13 mouse cellular contexts compared by ENCODE assay signal in genomic region chr4:126822891-126823882, GRCm38 (mm10).
A peak's percentile ranks its signal among the peaks of the same experiment; 100 is the strongest.
DNase-seq lines count a peak whose midpoint lies in the region; ATAC-seq and TF ChIP-seq lines count a peak whose summit lies in the region.
"Had no signal": no experiment of that assay in that cellular context is flagged by ENCODE, and none has a peak within 500 bp of the region (broad histone marks: within the 10 kb centered on the region; RNA-seq: fewer than 3 reads in every experiment).

No protein-coding gene starts in this region.

- no peak overlapping the region for H3K9ac ChIP-seq in heart, embryonic 13.5 days
- H3K9ac ChIP-seq in kidney, postnatal 0 days (ENCODE audit: low read depth, low read length), result no peak overlapping the region
- H3K9ac ChIP-seq: embryonic facial prominence, embryonic 13.5 days; heart, embryonic 15.5 days had no signal

- no peaks in the 10 kb centered on the region for H3K9me3 ChIP-seq in heart, embryonic 13.5 days
- no peaks in the 10 kb centered on the region for H3K9me3 ChIP-seq in kidney, postnatal 0 days (replicated peaks; ENCODE audit: low read length)
- H3K9me3 ChIP-seq: embryonic facial prominence, embryonic 13.5 days; heart, embryonic 15.5 days had no signal

- no peak for TF ChIP-seq CTCF in kidney, postnatal 0 days (IDR thresholded peaks at IDR 0.05; ENCODE audit: low read depth)
- TF ChIP-seq CTCF in olfactory bulb, adult 2 months (IDR thresholded peaks at IDR 0.05; ENCODE audit: insufficient read depth, low read depth, low read length), result no peak

- H3K27ac ChIP-seq in heart, embryonic 13.5 days (replicated peaks), result peak overlapping the region; percentile 50
- H3K27ac ChIP-seq in kidney, postnatal 0 days, result no peak overlapping the region
- H3K27ac ChIP-seq in olfactory bulb, adult 2 months (ENCODE audit: insufficient read depth, low read depth, low read length), result peak overlapping the region; percentile 97
- H3K27ac ChIP-seq: embryonic facial prominence, embryonic 13.5 days; heart, embryonic 15.5 days had no signal

- H3K4me1 ChIP-seq in heart, embryonic 13.5 days, result peaks cover 19% of the 10 kb centered on the region
- no peaks in the 10 kb centered on the region for H3K4me1 ChIP-seq in kidney, postnatal 0 days (replicated peaks; ENCODE audit: insufficient read depth, low read length)
- peaks cover 8% of the 10 kb centered on the region for H3K4me1 ChIP-seq in olfactory bulb, adult 2 months (ENCODE audit: control insufficient read depth, insufficient read depth, low read length)
- H3K4me1 ChIP-seq: embryonic facial prominence, embryonic 13.5 days had no signal

- TF ChIP-seq POLR2A in olfactory bulb, adult 2 months (IDR thresholded peaks at IDR 0.05; ENCODE audit: insufficient read depth, low read depth, low read length), result no peak

- 62% methylated on average over 9 of the region's 9 CpGs for WGBS in heart, embryonic 13.5 days
- WGBS in kidney, postnatal 0 days, result 61% methylated on average over 9 of the region's 9 CpGs
- 24% methylated on average over 9 of the region's 9 CpGs for whole genome bisulfite sequencing in olfactory bulb, adult 2 months

- H3K4me3 ChIP-seq in heart, embryonic 13.5 days, result no peak overlapping the region
- no peak overlapping the region for H3K4me3 ChIP-seq in kidney, postnatal 0 days (replicated peaks; ENCODE audit: low read depth, low read length)
- no peak overlapping the region for H3K4me3 ChIP-seq in olfactory bulb, adult 2 months (ENCODE audit: insufficient read depth, low read depth, low read length)
- H3K4me3 ChIP-seq: embryonic facial prominence, embryonic 13.5 days; heart, embryonic 15.5 days had no signal

- no peak for DNase-seq in heart, adult 18-20 months
- peak; percentile 63 for DNase-seq in kidney, postnatal 0 days (ENCODE audit: low spot score)
- no peak for DNase-seq in kidney, adult 8-10 months
- peak; percentile 24 to 49 for DNase-seq in right cerebral cortex, adult 2 months (ENCODE audit: low spot score in 2 of 2)
- DNase-seq in right cerebral cortex, postnatal 4 days, result no peak
- DNase-seq in adrenal gland, postnatal 14 days, result no peak
- DNase-seq: cerebellum, postnatal 36 days; lung, adult 2 months had no signal

- H3K36me3 ChIP-seq in heart, embryonic 13.5 days, result peaks cover 48% of the 10 kb centered on the region
- H3K36me3 ChIP-seq in kidney, postnatal 0 days (ENCODE audit: insufficient read depth, low read length), result 0 out of 2 replicates have a peak, but pooled peaks cover 4% of the 10 kb centered on the region

- no peaks in the 10 kb centered on the region for H3K27me3 ChIP-seq in heart, embryonic 13.5 days (replicated peaks)
- H3K27me3 ChIP-seq in kidney, postnatal 0 days (ENCODE audit: insufficient read depth, low read length), result no peaks in the 10 kb centered on the region
- H3K27me3 ChIP-seq: embryonic facial prominence, embryonic 13.5 days; heart, embryonic 15.5 days had no signal

- no peak for ATAC-seq in heart, embryonic 13.5 days (ENCODE audit: extremely low read depth, insufficient number of reproducible peaks, low FRiP score, low TSS enrichment)
- ATAC-seq in kidney, postnatal 0 days (replicated peaks; ENCODE audit: low FRiP score, low read depth), result no peak
- ATAC-seq: intestine, embryonic 16.5 days had no signal

- H3K4me2 ChIP-seq in heart, embryonic 13.5 days, result no peak overlapping the region
- no peak overlapping the region for H3K4me2 ChIP-seq in kidney, postnatal 0 days (ENCODE audit: low read length)
- H3K4me2 ChIP-seq: embryonic facial prominence, embryonic 13.5 days; heart, embryonic 15.5 days had no signal

Comparison
In these comparisons a context has a peak if more than half of its experiments do, and no peak if none do; other contexts are left out.
1. DNase-seq: peak in kidney, postnatal 0 days (single experiment) and right cerebral cortex, adult 2 months (2 of 2); none in heart, adult 18-20 months (0 of 2), kidney, adult 8-10 months (0 of 2), right cerebral cortex, postnatal 4 days (single experiment) and adrenal gland, postnatal 14 days (single experiment).